Mouse (Mus musculus) cerebellum, postnatal 14 days (tissue): ENCODE results near the gene Atoh7.
"Not testable (repeated sequence)": the region's sequence is repeated elsewhere in the genome, so short reads cannot be mapped to it uniquely, and the experiment has no call there.

Experiments used
- DNase-seq, 2 experiments: peaks; one replicate each; pipeline ENCODE4 v3.0.0; 2021; ENCODE audit warnings: mixed read lengths in 2 of 2

Gene Atoh7

GRCm38 (mm10) chr10:63099521-63099920 is at the start of gene Atoh7:
Gene Atoh7 (plus strand): TSS chr10:63099651.
- peak; percentile 88 for DNase-seq

GRCm38 (mm10) chr10:63051267-63051666 is 48.2 kb upstream of the Atoh7 start:
- DNase-seq, result no peak

GRCm38 (mm10) chr10:63052011-63052410 is 47.4 kb upstream of the Atoh7 start:
- DNase-seq, result no peak

- no peak for DNase-seq
Observed at GRCm38 (mm10) chr10:63053007-63053406, 46.4 kb upstream of the Atoh7 start.

- not testable (repeated sequence) for DNase-seq
Observed at GRCm38 (mm10) chr10:63054071-63054470, 45.4 kb upstream of the Atoh7 start.

- no peak for DNase-seq
Observed at GRCm38 (mm10) chr10:63054586-63054985, 44.9 kb upstream of the Atoh7 start.

- no peak for DNase-seq
Observed at GRCm38 (mm10) chr10:63056966-63057750, 42.3 kb upstream of the Atoh7 start.

GRCm38 (mm10) chr10:63059862-63060261 is 39.6 kb upstream of the Atoh7 start, which contains the start of gene Pbld1:
Gene Pbld1 (plus strand): TSS chr10:63060162.
- DNase-seq, result no peak

- DNase-seq, result no peak
Observed at GRCm38 (mm10) chr10:63060406-63060805, 39.0 kb upstream of the Atoh7 start.

- no peak for DNase-seq
Observed at GRCm38 (mm10) chr10:63061266-63061665, 38.2 kb upstream of the Atoh7 start.

GRCm38 (mm10) chr10:63062696-63063095 is 36.8 kb upstream of the Atoh7 start:
- DNase-seq, result no peak

- DNase-seq, result no peak
Observed at GRCm38 (mm10) chr10:63063365-63063764, 36.1 kb upstream of the Atoh7 start.

- DNase-seq, result no peak
Observed at GRCm38 (mm10) chr10:63064516-63064915, 34.9 kb upstream of the Atoh7 start.

GRCm38 (mm10) chr10:63065561-63065960 is 33.9 kb upstream of the Atoh7 start:
- DNase-seq, result no peak

GRCm38 (mm10) chr10:63065988-63066387 is 33.5 kb upstream of the Atoh7 start:
- peak; percentile 91 to 93 for DNase-seq

- DNase-seq, result no peak
Observed at GRCm38 (mm10) chr10:63086304-63086703, 13.1 kb upstream of the Atoh7 start.

- no peak for DNase-seq
Observed at GRCm38 (mm10) chr10:63089103-63089757, 10.2 kb upstream of the Atoh7 start.

- peak; percentile 58 to 70 for DNase-seq
Observed at GRCm38 (mm10) chr10:63089758-63090571, 9.5 kb upstream of the Atoh7 start.

GRCm38 (mm10) chr10:63091915-63092314 is 7.5 kb upstream of the Atoh7 start:
- no peak for DNase-seq

- peak; percentile 53 to 61 for DNase-seq
Observed at GRCm38 (mm10) chr10:63092616-63093550, 6.6 kb upstream of the Atoh7 start.

- no peak for DNase-seq
Observed at GRCm38 (mm10) chr10:63096757-63097156, 2.7 kb upstream of the Atoh7 start.

- DNase-seq, result no peak
Observed at GRCm38 (mm10) chr10:63098191-63098590, 1.3 kb upstream of the Atoh7 start.
